Mouse (Mus musculus) adipocyte (in vitro differentiated cells): ENCODE data around the gene Dis3l.
A peak's percentile ranks its signal among the peaks of the same experiment; 100 is the strongest.

Experiments
- DNase-seq: peaks from one replicate; pipeline ENCODE4 v3.0.0-alpha.2; 2016; ENCODE audit warnings: low spot score

The Dis3l gene

GRCm38 (mm10) chr9:64341254-64341566 is at the start of gene Dis3l:
Gene Dis3l (minus strand): TSS chr9:64341288.
- peak; percentile 68 for DNase-seq

DNA sequence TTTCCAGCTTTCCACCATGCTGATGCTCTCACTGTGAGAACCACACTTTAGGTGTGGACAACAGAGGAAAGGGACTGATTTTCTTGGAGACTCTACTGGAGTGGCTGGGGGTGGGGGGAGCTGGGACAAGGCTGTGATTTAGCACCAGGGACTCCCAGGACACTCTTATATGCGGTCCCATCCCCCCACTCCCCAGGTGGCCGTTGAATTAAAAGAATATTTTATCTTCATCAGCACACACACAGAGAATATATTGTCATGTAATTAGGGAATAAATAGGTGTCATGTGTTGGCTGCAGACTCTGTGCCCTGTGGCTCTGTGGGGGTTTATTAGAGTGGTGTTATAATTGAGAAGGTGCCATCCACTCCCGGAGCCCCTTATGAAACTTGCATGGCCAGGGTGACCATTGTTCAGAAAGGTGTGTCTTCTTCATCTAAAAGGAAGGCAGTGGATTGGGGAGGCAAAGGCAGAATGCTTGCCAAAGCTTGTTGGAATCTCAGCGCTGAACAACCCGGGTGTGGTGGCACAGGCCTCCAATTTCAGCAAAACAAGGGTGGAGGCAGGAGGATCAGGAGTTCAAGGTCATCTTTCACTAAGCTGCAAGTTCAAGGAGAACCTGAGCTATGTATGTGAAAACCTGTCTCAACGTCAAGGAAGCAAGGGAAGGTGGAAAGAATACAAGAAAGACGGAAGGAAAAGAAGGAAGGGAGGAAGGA is 48.6 kb upstream of the Dis3l start:
- DNase-seq: no peak

DNA sequence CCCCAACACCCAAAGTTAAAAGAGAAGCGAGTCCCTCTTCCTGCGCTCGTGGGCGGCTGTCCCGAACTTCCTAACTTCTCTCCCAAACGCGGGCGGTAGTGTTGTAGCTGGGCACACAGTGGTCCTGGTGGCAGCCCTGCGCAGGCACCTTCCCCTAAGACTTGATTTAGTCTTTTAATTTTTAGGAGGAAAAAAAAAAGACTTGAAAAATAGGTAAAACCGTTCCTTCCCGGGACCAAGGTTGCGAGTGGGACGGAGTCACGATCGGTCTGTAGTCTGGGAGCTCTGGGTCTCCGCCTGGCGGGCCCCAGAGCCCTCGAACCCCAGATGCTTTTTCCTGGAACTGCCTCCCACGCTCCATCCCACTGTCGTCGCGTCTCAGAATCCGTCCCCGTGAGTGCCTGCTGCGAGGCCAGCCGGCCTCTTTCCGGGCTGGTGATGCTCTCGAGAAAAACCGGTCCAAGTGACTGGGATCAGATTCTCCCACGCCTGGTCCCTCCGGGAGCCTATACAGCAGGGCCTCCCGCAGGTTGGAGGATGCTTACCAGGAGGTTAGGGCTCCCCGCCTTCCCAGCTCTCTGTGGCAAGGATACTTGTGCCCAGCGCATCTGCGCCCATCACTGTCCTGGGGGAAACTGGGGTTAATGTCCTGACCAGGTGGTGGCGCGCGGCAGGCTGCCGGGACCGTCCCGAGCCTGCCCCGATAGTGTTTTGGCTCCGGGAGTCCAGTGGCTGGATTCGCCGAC is 45.6 kb upstream of the Dis3l start:
- DNase-seq: no peak

- no peak for DNase-seq
These were observed 44.7 kb upstream of the Dis3l start, which contains the start of gene Megf11 for GRCm38 (mm10) chr9:64385511-64386465. Gene Megf11 (plus strand): TSS chr9:64385626.

DNA sequence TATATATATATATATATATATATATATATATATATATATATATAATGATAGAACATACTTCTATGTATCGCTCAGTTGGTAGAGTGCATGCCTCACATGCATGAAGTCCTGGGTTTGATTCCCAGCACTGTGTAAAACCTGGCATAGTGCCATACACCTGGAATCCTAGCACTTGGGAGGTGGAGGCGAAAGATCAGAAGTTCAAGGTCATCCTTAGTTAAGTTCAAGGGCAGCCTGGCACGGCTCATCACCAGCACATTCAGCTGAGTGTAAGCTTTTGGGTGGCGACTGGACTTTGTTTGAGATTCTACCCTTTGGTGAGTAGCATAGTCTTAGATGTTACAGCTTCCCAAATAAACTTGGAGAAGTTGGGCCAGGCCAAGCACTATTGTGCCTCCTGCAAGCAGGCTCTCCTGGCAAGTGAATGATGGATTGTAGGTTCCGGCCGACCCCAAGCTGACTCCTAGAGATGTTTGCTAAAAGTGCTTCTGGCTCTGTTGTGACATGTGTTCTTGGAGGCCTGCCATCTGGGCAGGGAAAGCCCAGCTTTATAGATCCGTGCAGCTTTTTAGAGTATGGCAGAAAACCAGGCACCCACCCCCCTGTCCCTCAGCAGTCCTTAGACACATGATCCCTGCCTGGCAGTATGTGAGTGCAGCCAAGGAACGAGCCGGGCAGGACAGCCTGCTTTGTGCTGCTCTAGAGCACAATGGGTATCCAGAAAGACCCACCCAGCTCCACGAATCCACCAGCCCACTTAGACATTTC is 42.1 kb upstream of the Dis3l start:
- peak; percentile 72 for DNase-seq

- DNase-seq: no peak
These were observed 35.3 kb upstream of the Dis3l start for GRCm38 (mm10) chr9:64376380-64376779.

DNA sequence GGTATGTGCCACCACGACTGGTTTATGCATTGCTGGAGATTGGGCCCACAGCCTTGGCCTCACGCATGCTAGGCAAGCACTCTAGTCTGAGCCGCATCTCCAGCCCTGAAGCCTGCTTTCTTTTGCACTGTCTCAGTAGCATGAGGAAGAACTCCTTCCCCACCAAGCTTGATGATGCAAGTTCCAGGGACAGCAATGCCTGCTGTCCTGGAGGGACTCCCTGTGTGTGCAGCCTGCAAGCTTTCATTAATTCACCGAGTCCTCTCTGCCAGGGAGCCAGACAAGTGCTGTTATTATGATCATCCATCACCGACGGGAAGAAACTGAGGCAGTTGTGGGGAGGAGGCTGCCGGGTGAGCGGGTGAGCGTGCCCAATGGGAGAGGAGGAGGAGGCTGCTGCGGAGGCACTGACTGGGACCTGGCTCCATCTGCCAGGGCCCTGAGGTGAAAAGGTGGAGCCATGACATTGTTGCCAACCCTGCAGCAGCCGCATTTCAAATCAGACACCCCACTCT is 30.3 kb upstream of the Dis3l start:
- no peak for DNase-seq

- no peak for DNase-seq
These were observed 28.8 kb upstream of the Dis3l start for GRCm38 (mm10) chr9:64369871-64370270.

DNA sequence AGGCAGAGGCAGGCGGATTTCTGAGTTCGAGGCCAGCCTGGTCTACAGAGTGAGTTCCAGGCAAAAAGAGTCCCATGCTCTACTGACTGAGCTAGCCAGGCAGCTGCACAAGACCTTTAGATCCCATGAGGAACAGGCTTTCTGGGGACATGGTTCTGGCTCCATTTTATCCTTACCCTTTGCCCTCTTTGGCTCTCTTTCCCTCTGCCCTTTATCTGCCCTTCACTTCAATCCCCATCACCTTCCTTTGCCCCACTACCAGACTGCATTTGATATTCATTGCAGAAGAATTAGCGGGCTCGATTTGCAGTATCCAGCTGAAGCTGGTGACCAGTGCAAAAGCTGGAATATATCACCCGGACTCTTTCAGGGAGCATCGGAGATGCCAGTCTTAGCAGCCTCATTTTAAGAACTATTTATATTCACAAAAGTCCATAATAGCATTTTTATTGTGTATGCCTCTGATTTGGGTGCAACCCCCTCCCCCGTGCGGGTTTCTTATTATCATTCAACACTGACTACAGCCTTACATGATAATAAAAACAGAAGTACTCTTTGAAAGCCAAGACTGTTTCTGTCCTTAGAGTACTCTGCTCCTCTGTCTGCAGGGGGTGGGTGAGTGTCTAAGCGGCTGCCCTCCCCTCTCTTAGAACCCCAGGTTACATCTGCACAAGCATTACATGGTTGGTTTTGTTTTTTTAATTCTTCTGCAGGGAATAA is 20.3 kb upstream of the Dis3l start:
- DNase-seq: no peak

DNA sequence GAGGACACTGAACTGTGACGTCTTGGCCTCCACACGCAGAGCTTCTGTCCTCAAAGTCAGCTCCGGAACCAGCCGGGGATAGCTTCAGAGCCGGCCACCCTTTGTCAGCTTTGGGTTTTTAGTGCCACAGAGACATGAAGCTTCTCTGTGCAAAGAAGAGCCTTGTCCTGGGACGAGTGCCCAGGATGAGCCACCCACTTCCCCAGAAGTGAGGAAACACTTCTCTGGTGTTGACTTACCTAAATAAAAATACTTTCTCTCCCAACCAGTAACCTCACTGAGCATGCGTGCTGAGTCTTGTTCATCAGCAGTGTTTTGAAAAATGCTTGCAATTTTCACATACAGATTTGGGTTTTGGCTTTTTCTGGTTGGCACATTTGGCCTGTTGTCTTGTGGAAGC is 14.5 kb upstream of the Dis3l start:
- no peak for DNase-seq

DNA sequence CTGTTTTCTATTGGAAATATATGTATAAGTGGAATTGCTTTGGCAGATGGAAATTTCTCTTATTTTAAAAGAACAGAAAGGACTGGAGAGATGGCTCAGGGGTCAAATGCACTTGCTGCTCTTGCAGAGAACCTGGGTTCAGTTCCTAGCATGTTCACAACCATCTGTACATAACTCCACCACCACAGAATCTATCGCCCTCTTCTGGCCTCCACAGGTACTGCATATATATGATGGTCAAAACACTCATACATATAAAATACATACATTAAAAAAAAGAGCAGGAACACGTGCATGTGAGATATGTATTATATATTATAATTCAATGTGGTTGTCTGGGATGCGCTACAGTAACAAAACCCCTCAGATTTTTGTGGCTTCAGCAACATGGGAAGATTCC is 10.1 kb upstream of the Dis3l start:
- no peak for DNase-seq

DNA sequence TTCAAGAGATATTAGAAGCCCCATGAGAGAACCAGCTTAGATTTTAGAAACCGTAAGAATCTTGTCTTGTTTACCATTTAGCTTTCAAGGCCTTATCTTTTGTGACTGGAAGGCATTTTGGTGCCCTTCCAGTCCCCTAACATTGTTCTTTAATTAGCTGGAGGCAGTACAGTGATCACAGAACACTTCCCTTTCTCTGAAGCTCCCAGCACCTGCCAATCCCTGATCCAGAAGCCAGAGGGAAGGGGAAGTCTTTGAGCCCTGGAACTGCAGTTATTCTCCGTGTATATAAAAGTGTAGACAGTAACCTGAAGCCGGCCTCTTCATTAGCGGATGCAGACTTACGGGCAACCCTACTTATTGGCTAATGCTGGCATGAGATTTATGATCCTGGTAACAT is 8.4 kb upstream of the Dis3l start:
- no peak for DNase-seq

GRCm38 (mm10) chr9:64347377-64347776 is 6.3 kb upstream of the Dis3l start:
- peak; percentile 51 for DNase-seq

DNA sequence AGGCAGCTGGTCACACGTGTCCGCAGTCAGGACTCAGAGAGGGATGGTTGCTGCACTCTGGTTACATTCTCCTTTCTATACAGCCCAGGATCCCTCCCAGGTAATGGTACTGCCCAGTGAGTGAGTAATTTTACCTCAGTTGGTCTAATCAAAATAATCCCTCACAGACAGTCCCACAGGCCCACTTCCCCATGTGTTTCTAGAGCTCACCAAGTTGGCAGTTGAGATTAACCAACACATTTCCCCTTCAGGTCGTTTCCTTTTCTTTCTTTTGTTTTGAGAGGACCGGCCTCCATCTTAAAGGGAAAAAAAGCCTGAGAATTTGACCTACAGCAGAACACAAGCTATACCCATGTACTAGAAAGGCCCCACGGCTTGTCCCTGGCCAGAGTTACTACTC is 4.8 kb upstream of the Dis3l start:
- DNase-seq: no peak

- no peak for DNase-seq
These were observed 2.6 kb upstream of the Dis3l start for GRCm38 (mm10) chr9:64343656-64344055.

- DNase-seq: no peak
These were observed 583 bp upstream of the Dis3l start for GRCm38 (mm10) chr9:64341671-64342070.

GRCm38 (mm10) chr9:64340351-64341253 is 486 bp downstream of the Dis3l start:
- DNase-seq: peak; percentile 74

DNA sequence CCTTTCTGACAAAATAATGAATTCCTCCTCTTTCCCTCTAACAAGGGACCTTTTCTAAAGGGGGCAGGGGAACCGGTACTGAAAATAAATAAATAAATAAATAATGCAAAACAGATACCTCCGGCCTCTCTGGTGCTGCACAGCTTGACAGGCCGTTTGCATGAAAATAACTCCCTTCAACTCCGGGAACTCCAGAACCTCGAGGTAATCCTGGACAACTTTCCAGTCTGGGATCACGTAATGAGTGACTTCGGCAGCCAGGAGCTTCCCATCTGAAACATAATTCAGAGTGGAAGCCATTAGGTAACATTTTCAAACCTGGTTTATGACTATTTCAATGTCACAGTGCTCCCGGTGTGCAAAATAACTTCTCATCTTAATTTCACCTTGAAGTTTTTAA is 1.7 kb downstream of the Dis3l start:
- DNase-seq: no peak

DNA sequence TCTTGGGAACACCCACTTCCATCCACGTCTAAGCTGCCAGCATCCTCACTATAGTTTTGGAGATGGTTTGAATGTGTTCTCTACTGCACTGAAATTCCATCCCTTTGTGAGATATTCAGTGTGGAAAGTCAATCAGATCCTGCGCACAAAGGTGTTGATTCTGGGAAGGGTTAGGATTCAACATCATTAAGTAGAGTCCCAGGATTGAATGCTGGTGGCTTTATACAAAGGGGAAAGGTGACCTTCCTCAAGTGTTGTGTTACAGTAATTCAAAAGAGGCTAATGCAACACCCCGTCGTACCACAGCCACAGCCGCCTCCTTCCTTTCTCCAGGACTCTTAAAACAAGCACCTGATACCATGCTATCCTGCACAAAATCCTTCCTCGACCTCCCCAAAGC is 5.3 kb downstream of the Dis3l start:
- no peak for DNase-seq

DNA sequence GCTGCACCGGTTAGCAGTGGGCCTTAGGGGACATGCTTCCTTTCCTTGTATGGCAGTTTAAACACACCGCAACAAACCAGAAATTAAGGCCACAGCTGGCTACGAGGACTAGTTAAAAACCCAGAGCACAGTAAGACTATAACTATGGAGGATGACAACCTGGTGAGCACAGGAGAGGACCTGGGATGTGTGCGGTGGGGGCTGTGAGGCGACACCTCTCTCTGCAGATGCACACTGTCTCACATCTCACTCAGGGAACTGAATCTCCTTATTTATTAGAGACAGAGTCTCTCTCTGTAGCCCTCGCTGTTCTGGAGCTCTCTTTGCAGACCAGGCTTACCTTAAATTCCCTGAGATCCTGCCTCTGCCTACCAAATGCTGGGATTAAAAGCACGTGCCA is 17.1 kb downstream of the Dis3l start:
- no peak for DNase-seq
